Mouse (Mus musculus) mammary gland, adult 2 months (tissue): Measurements from ENCODE around the gene Hivep1. TPM values are rescaled to one million over a fixed set of nuclear protein-coding genes. Genes with fewer than 3 reads are reported as not detected.

Experiments used
- polyA plus RNA-seq: library from polyadenylated mRNA; depleted of rRNA; stranded (reverse); fragments of >200 nt; gene quantifications from 2 replicates; pipeline ENCODE4 v1.2.3, GENCODE M21; 2012; ENCODE audit warnings: low replicate concordance; rRNA removed

The Hivep1 gene
- 27.2 and 30.0 TPM in 2 replicates for polyA plus RNA-seq

GRCm38 (mm10) chr13:42051961-42052695 lies at the start of gene Hivep1:
TSS of gene Hivep1 (plus strand) at chr13:42052021.

Other genes starting within 250 kb of the Hivep1 start
- gene Adtrp, start 204.3 kb upstream of the Hivep1 start, polyA plus RNA-seq: 11.1 and 46.9 TPM in 2 replicates
- 2.8 and 3.8 TPM in 2 replicates for gene Edn1, start 249.5 kb downstream of the Hivep1 start, polyA plus RNA-seq